Mouse (Mus musculus): ENCODE data around the gene Samt4. TPM values are rescaled to one million over a fixed set of nuclear protein-coding genes. Genes with fewer than 3 reads are reported as not detected.
"Not testable (repeated sequence)": the region's sequence is repeated elsewhere in the genome, so short reads cannot be mapped to it uniquely, and the experiment has no call there.

Gene Samt4
- not detected for total RNA-seq (2018; cell fraction: chromatin; rRNA removed)
- not detected for total RNA-seq (2018; cell fraction: cytosol; rRNA removed)
- total RNA-seq (2018; cell fraction: nucleus; rRNA removed), result not detected
- not detected in 3 replicates for polyA plus RNA-seq (2018)

DNA sequence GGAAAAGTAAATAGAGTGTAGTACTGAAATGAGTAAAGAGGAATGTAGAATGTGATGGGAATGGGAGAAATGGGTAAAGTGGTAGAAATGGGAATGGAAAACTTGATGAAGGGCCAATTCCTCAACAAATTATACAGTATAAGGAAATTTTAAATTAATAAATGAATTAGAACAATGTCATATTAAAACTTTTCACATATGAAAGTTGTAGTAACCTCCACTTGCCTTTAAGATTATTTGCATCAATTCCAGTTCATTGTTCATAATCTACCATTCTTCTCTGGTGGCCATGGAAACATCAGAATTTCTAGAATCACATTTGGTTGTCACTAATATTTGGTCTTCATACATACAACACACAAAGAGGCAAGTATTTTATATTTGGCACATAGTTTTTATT is at the start of gene Samt4:
Gene Samt4, plus strand, starts transcription at position 301 of the 400 bp plus-strand sequence.
- Histone ChIP-seq H3K79me2 (ENCODE audit: inconsistent target) (no peaks in the 10 kb centered on the region), H3K36me3 (ENCODE audit: inconsistent target) (no peaks in the 10 kb centered on the region), H3K4me3 (ENCODE audit: inconsistent target) (no peak within 1 kb of the TSS), H3K27ac (no peak within 1 kb of the TSS)

DNA sequence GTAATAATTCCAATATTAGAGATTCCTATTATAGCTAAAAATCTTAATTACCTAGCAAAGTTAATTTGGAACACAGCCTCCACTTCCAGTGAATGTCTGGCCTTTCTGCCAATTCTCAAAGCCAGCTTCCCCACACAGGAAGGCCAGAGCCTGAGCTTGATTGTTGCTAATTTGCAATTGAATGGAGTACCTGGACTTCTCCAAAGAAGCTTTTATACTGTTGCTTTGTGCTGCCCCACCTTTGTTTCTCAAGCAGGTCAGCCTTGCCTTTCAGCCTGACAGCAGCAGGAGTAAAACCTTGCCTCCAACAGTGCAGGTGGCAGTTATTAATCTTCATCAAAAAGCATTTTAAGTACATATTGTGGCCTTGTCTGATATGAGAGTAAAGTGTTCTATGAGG is 38.1 kb upstream of the Samt4 start:
- H3K27ac ChIP-seq; H3K4me3 ChIP-seq (ENCODE audit: inconsistent target); H3K36me3 ChIP-seq (ENCODE audit: inconsistent target); H3K79me2 ChIP-seq (ENCODE audit: inconsistent target): not testable (repeated sequence)

DNA sequence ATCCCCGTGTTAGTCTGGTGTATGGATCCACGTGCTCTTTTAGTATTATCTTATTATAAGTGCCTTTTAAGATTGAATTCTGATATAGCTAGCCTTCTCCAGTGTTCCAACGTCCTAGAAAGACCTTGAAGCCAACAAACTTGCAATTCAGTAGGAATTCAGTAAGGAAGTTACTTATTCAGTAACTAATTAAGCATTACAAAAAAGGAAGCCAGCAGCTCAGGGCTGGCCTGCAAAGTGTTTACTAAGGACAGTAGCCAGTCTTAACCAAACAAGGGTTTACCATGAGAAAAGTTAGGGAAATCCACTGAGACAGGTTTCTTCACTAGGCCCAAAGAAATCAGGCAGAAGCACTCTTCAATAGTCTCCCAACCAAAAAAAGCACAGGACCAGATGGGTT is 13.4 kb upstream of the Samt4 start:
- not testable (repeated sequence) for H3K4me3 ChIP-seq (ENCODE audit: inconsistent target); H3K79me2 ChIP-seq (ENCODE audit: inconsistent target); H3K27ac ChIP-seq; H3K36me3 ChIP-seq (ENCODE audit: inconsistent target)
- 64% methylated on average over 2 of the region's 3 CpGs for WGBS (ENCODE audit: missing documents)

Other genes with a start within 250 kb of the Samt4 start
- not detected in 3 replicates for gene 4930524N10Rik, start 138.6 kb upstream of the Samt4 start, polyA plus RNA-seq (2018)
- not detected in 3 replicates for gene Samt2, start 97.4 kb downstream of the Samt4 start, polyA plus RNA-seq (2018)